Mouse (Mus musculus) midbrain, embryonic 11.5 days (tissue): ENCODE results near the gene Ralgps1. TPM values are rescaled to one million over a fixed set of nuclear protein-coding genes. Genes with fewer than 3 reads are reported as not detected.

Experiments
- ATAC-seq: fragments of 200-750 bp; cut with Nextera tagmentation; 2 replicates; pipeline ENCODE4 v1.8.0; 2017; ENCODE audit warnings: moderate TSS enrichment, moderate library complexity; ENCODE audit not compliant: low FRiP score
- DNase-seq: peaks from one replicate; pipeline ENCODE4 v3.0.0; 2015; ENCODE audit warnings: low spot score; ENCODE audit errors: missing footprints
- H3K27ac ChIP-seq: fragments of 300-500 bp; sonication (generic); 2 replicates; pipeline ENCODE4 v1.5.1; 2014; ENCODE audit warnings: low read depth, low read length
- H3K27me3 ChIP-seq: fragments of 300-500 bp; sonication (generic); 2 replicates; pipeline ENCODE4 v1.6.1; 2014; ENCODE audit warnings: mild to moderate bottlenecking, low read length, moderate library complexity, mixed read lengths; ENCODE audit not compliant: control insufficient read depth, insufficient read depth
- H3K36me3 ChIP-seq: fragments of 300-500 bp; sonication (generic); 2 replicates; pipeline ENCODE4 v1.6.1; 2014; ENCODE audit warnings: mild to moderate bottlenecking, low read length, moderate library complexity, mixed read lengths; ENCODE audit not compliant: control insufficient read depth, insufficient read depth
- H3K4me1 ChIP-seq: fragments of 300-500 bp; sonication (generic); 2 replicates; pipeline ENCODE4 v1.6.1; 2014; ENCODE audit warnings: low read length; ENCODE audit not compliant: control insufficient read depth, insufficient read depth
- H3K4me2 ChIP-seq: fragments of 300-500 bp; sonication (generic); 2 replicates; pipeline ENCODE4 v1.6.1; 2014; ENCODE audit warnings: mild to moderate bottlenecking, moderate library complexity
- H3K4me3 ChIP-seq: fragments of 300-500 bp; sonication (generic); 2 replicates; pipeline ENCODE4 v1.5.1; 2014; ENCODE audit warnings: low read depth, low read length
- H3K9ac ChIP-seq: fragments of 300-500 bp; sonication (generic); 2 replicates; pipeline ENCODE4 v1.6.1; 2014; ENCODE audit warnings: low read length
- H3K9me3 ChIP-seq: fragments of 300-500 bp; sonication (generic); 2 replicates; pipeline ENCODE4 v1.6.1; 2016; ENCODE audit warnings: low read length; ENCODE audit not compliant: control insufficient read depth
- WGBS: fragments of 180-500 bp; shearing (Covaris S2); extraction: QIAGEN DNeasy Blood & Tissue Kit; methylation state at CpG from one replicate; pipeline ENCODE4 v1.1.7; 2014; 5-methylcytosine and 5-hydroxymethylcytosine counted together
- polyA plus RNA-seq: library from polyadenylated mRNA; unstranded; fragments of >200 nt; fragmentation: Nextera tagmentation; extraction: Ambion mirVana; gene quantifications from 2 replicates; pipeline ENCODE4 v1.2.1, GENCODE M21; 2014

The Ralgps1 gene
- polyA plus RNA-seq, 1 experiment from 2014 or later: 13.8 TPM

DNA sequence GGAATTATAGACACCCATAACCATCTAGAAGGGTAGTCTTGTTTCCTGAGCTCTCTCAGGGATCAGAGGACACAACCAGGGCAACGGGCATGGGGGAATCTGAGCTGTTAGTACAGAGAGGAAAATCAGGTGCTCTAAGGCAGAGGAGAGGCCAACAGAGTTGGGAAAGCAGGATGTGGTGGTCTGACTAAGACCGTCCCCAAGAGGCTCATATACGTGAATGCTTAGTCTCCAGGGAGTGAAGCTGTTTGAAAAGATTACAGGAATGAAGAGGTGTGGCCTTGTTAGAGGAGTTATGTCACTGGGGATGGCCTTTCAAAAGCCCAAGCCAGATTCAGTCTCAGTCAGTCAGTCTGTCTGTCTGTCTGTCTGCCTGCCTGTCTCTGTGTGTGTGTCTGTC is 64.7 kb downstream of the Ralgps1 start:
- Histone ChIP-seq H3K4me1 (peaks cover 6% of the 10 kb centered on the region; the same call in 1 of the 2 replicates), H3K4me2 (no peak overlapping the region), H3K27me3 (no peaks in the 10 kb centered on the region), H3K36me3 (no peaks in the 10 kb centered on the region), H3K9ac (no peak overlapping the region), H3K9me3 (no peaks in the 10 kb centered on the region), H3K4me3 (no peak overlapping the region), H3K27ac (no peak overlapping the region)
- WGBS: 87% methylated on average over 3 of the region's 3 CpGs
- ATAC-seq (no peak), DNase-seq (no peak)

DNA sequence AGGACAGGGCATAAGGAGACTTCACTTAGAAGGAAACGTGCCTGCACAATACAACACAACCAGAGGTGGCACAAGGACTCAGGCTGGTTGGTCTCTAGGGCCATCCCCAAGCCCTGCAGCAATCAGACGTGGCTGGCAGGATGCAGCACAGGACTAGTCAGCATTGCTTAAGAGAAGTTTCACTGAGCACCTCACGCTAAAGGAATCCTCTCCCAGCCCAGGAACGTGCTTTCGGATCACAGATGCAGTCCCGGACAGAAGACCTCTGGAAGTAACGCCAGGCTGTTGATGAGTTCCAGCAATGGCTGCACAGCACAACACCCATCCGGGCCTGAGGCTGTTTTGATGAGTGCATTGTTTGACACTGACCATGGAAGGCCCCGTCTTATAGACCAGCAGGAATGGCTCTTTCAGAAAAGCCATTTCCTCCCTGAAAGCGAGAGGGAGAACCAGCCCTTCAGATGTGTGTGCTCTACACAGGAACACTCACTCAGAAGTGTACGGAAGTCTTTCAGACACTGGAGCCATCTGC is 67.8 kb downstream of the Ralgps1 start:
- Histone ChIP-seq H3K4me1 (peaks cover 6% of the 10 kb centered on the region; the same call in 1 of the 2 replicates), H3K27me3 (no peaks in the 10 kb centered on the region), H3K4me3 (no peak overlapping the region), H3K9me3 (no peaks in the 10 kb centered on the region), H3K36me3 (no peaks in the 10 kb centered on the region), H3K27ac (no peak overlapping the region), H3K9ac (no peak overlapping the region), H3K4me2 (no peak overlapping the region)
- 85% methylated on average over 11 of the region's 11 CpGs for WGBS
- DNase-seq: no peak
- no peak for ATAC-seq

DNA sequence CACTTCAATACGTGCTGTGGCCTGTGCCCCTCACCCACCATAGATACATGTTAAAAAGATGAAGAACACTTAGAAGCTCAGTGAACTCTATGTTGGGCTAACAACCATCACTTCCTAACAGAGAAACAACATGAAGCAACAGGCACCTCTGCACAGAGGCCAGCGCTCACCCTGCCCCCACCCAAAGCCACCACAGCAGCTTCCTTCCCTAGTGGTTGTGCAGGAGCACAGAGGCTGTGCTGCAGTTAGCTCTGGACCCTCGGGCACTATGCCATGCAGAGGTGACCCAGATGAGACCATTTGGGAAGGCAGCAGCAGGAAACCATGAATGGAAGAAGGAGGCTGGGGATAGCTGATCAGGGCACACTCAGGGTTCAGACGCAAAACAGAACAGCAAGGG is 68.5 kb downstream of the Ralgps1 start:
- DNase-seq (no peak), ATAC-seq (no peak)
- Histone ChIP-seq H3K4me3 (no peak overlapping the region), H3K27ac (no peak overlapping the region), H3K9ac (no peak overlapping the region), H3K27me3 (no peaks in the 10 kb centered on the region), H3K4me1 (peaks cover 6% of the 10 kb centered on the region; the same call in 1 of the 2 replicates), H3K4me2 (no peak overlapping the region), H3K36me3 (no peaks in the 10 kb centered on the region), H3K9me3 (no peaks in the 10 kb centered on the region)
- 80% methylated on average over 4 of the region's 4 CpGs for WGBS

DNA sequence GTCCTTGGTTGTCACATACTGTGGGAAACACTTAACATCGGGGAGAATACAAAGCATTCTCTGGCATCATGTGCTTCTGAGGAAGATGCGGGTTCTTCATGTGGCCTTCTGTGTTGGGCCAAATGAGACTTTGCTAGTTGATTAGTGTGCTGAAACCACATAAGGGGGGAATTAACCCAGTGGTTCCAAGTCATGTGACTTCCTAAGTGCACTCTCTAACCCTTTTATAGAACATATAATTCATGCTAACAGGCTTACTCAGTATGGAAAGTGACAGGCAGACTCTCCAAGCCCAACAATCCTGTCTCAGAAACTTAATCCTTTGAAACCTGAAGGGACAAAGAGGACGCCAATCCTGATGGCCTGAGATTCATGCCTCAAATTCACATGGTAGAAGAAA is 68.9 kb downstream of the Ralgps1 start:
- H3K4me3 ChIP-seq: no peak overlapping the region
- no peak overlapping the region for H3K9ac ChIP-seq
- H3K4me2 ChIP-seq: no peak overlapping the region
- H3K27ac ChIP-seq: no peak overlapping the region
- no peaks in the 10 kb centered on the region for H3K27me3 ChIP-seq
- 73% methylated on average over 3 of the region's 3 CpGs for WGBS
- H3K9me3 ChIP-seq: no peaks in the 10 kb centered on the region
- H3K36me3 ChIP-seq: no peaks in the 10 kb centered on the region
- no peak for ATAC-seq
- H3K4me1 ChIP-seq: peaks cover 6% of the 10 kb centered on the region; the same call in 1 of the 2 replicates
- DNase-seq: no peak

DNA sequence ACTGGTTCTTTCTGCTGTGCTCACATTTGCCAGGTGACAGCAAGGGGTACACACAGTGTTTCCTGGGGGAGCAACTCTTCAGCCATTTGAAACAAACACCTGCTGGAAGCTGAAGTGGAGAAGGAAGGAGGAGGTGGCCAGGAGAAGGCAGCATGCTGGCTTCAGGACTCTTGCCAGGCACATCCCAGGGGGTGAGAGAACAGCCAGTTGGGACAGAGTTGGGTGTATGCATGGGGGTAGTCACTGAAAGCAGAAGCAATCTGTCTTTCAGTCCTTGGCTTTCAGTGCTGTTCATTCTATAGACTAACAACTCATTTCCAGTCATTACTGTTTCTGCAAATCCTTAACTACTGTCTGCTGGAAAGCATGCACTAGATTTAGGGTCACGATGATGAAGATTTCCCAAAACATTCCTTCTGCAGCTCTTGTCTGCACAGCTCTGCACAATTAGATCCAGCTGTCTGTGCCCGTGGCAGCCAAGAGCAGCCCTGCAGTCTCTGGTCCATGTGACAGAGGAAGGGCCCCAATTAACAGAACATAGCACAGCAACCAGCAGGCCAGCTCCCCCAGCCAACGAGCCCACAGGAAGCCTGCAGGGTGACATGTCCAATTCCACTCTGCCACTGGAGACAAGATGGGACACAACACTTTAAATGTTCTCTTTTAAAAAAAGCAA is 70.8 kb downstream of the Ralgps1 start:
- 80% methylated on average over 3 of the region's 3 CpGs for WGBS
- DNase-seq: no peak
- no peak overlapping the region for H3K27ac ChIP-seq

DNA sequence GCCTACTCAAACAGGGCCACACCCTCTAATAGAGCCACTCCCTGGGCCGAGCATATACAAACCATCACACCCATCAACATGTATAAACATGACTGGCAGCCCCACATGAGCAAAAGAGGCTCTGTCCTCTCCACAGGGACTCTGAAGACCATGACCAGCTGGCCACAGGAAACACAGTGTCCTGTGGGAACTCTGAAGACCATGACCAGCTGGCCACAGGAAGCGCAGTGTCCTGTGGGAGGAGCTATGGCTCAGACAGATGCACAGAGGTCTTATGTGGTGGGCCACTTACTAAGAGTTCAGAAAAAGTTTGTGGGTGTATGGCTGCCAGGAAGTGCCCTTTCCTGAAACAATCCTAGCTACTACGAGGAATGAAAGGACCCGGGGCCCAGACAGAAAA is 72.4 kb downstream of the Ralgps1 start:
- no peaks in the 10 kb centered on the region for H3K27me3 ChIP-seq
- no peak overlapping the region for H3K27ac ChIP-seq
- ATAC-seq (no peak), DNase-seq (no peak)
- no peak overlapping the region for H3K4me2 ChIP-seq
- WGBS: 93% methylated on average over 4 of the region's 4 CpGs
- H3K9me3 ChIP-seq: no peaks in the 10 kb centered on the region
- peaks cover 6% of the 10 kb centered on the region; the same call in 1 of the 2 replicates for H3K4me1 ChIP-seq
- no peaks in the 10 kb centered on the region for H3K36me3 ChIP-seq
- no peak overlapping the region for H3K9ac ChIP-seq
- H3K4me3 ChIP-seq: no peak overlapping the region

More for the DNA sequence above, 70.8 kb downstream of the Ralgps1 start:
- Histone ChIP-seq H3K4me2 (no peak overlapping the region), H3K4me1 (peaks cover 6% of the 10 kb centered on the region; the same call in 1 of the 2 replicates), H3K4me3 (no peak overlapping the region), H3K36me3 (no peaks in the 10 kb centered on the region), H3K9me3 (no peaks in the 10 kb centered on the region), H3K27me3 (no peaks in the 10 kb centered on the region), H3K9ac (no peak overlapping the region)
- no peak for ATAC-seq

- Histone ChIP-seq H3K27ac (no peak overlapping the region), H3K9ac (no peak overlapping the region), H3K9me3 (no peaks in the 10 kb centered on the region), H3K4me3 (no peak overlapping the region), H3K36me3 (no peaks in the 10 kb centered on the region), H3K4me2 (no peak overlapping the region), H3K27me3 (no peaks in the 10 kb centered on the region), H3K4me1 (no peaks in the 10 kb centered on the region)
- DNase-seq: no peak
- no peak for ATAC-seq
- WGBS: 92% methylated on average over 5 of the region's 5 CpGs
These were observed 76.2 kb downstream of the Ralgps1 start for GRCm38 (mm10) chr2:33295115-33295514.

GRCm38 (mm10) chr2:33292057-33292456 is 79.2 kb downstream of the Ralgps1 start:
- Histone ChIP-seq H3K27ac (no peak overlapping the region), H3K9ac (no peak overlapping the region), H3K36me3 (no peaks in the 10 kb centered on the region), H3K4me2 (no peak overlapping the region), H3K4me1 (no peaks in the 10 kb centered on the region), H3K27me3 (no peaks in the 10 kb centered on the region), H3K9me3 (no peaks in the 10 kb centered on the region), H3K4me3 (no peak overlapping the region)
- ATAC-seq (no peak), DNase-seq (no peak)
- 90% methylated on average over 2 of the region's 2 CpGs for WGBS

- DNase-seq (no peak), ATAC-seq (no peak)
- H3K9me3 ChIP-seq: no peaks in the 10 kb centered on the region
- H3K4me3 ChIP-seq: no peak overlapping the region
- WGBS: 88% methylated on average over 8 of the region's 8 CpGs
- H3K36me3 ChIP-seq: no peaks in the 10 kb centered on the region
- no peak overlapping the region for H3K27ac ChIP-seq
- no peak overlapping the region for H3K4me2 ChIP-seq
- no peak overlapping the region for H3K9ac ChIP-seq
- H3K27me3 ChIP-seq: no peaks in the 10 kb centered on the region
- no peaks in the 10 kb centered on the region for H3K4me1 ChIP-seq
These were observed 80.8 kb downstream of the Ralgps1 start for GRCm38 (mm10) chr2:33290491-33290890.
